Comparison of ENCODE assay signal across 8 mouse cellular contexts in the genomic region with DNA sequence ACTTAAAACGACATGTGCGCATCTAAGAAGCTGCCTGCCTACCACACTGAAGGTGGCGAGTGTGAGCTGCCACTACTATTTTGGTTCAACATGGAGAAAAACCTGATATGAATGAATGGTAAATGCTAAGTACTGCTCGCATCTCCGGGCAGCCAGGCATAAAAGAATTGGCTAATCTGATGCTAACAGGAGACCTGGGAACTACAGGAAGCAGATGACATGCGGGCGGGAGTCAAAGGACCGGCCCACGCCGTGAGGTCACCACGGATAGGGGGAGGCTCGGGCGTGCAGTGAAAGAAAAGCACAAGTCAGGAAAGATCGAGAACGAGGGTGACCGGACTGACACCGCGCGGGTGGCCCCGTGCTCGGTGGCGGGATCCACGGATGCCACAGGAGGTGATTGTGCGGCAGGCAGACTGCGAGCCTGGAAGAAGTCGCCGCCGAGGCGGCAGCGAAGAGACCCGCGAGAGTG. TPM values are rescaled to one million over a fixed set of nuclear protein-coding genes. Genes with fewer than 3 reads are reported as not detected.
DNase-seq lines count a peak whose midpoint lies in the region; ATAC-seq lines count a peak whose summit lies in the region.

No protein-coding gene starts in this region.

- peaks cover 10% of the 10 kb centered on the region for H3K4me1 ChIP-seq in hindbrain, embryonic 12.5 days

- peak overlapping the region; percentile 90 for H3K4me3 ChIP-seq in hindbrain, embryonic 12.5 days

- H3K9ac ChIP-seq in hindbrain, embryonic 12.5 days, result peak overlapping the region; percentile 66

- ATAC-seq in hindbrain, embryonic 12.5 days (ENCODE audit: low FRiP score), result peak; percentile 61

- peak overlapping the region; percentile 92 for H3K4me2 ChIP-seq in hindbrain, embryonic 12.5 days (replicated peaks)

- H3K27ac ChIP-seq in hindbrain, embryonic 12.5 days, result no peak overlapping the region

- no peaks in the 10 kb centered on the region for H3K27me3 ChIP-seq in hindbrain, embryonic 12.5 days

- under 1% methylated on average over 32 of the region's 32 CpGs for WGBS in hindbrain, embryonic 12.5 days

- no peaks in the 10 kb centered on the region for H3K36me3 ChIP-seq in hindbrain, embryonic 12.5 days

- DNase-seq in R1 (ENCODE audit: low read depth, low spot score), result peak; percentile 67
- peak; percentile 69 for DNase-seq in cerebellum, adult 9-10 months
- peak; percentile 24 to 64 for DNase-seq in frontal cortex, adult 2 months (ENCODE audit: extremely low spot score in 1 of 2, low spot score in 1 of 2)
- DNase-seq in layer of hippocampus, postnatal 25 days (ENCODE audit: extremely low spot score in 1 of 2, low spot score in 1 of 2), result peak; percentile 16 to 23
- peak; percentile 78 for DNase-seq in lung, postnatal 36 days
- DNase-seq in retina, postnatal 1 day, result peak; percentile 72
- DNase-seq in urinary bladder, postnatal 36 days (ENCODE audit: low spot score in 2 of 2), result peak; percentile 42 to 57

- H3K9me3 ChIP-seq in hindbrain, embryonic 12.5 days (replicated peaks), result no peaks in the 10 kb centered on the region

RNA-seq across cellular contexts. Expression of a gene that starts 0.6 kb away (rescaled TPM):
- 3.4 and 3.5 TPM in 2 replicates for polyA plus RNA-seq in frontal cortex, adult 2 months (2012; rRNA removed)
- polyA plus RNA-seq in hindbrain, embryonic 12.5 days (2016; fragmentation: Nextera tagmentation; extraction: Ambion mirVana), result 13.6 and 16.3 TPM in 2 replicates
- total RNA-seq in layer of hippocampus, postnatal 25 days (2021), result 1 to 10 TPM; 4.9 to 5.9 TPM

RNA-seq across cellular contexts. Expression of a gene that starts 34.1 kb away (rescaled TPM):
- 1.6 TPM in 2 replicates for polyA plus RNA-seq in frontal cortex, adult 2 months (2012; rRNA removed)
- polyA plus RNA-seq in hindbrain, embryonic 12.5 days (2016; fragmentation: Nextera tagmentation; extraction: Ambion mirVana), result 9.6 and 11.1 TPM in 2 replicates
- total RNA-seq in layer of hippocampus, postnatal 25 days (2021), result 1 to 10 TPM; 1.6 to 2.0 TPM

Comparison
In these comparisons a context has a peak if more than half of its experiments do, and no peak if none do; other contexts are left out.
1. DNase-seq: peak in every context shown above with its lines; median percentile 78 in lung, postnatal 36 days; 72 in retina, postnatal 1 day; 69 in cerebellum, adult 9-10 months; 67 in R1; 50 in urinary bladder, postnatal 36 days; 44 in frontal cortex, adult 2 months; 20 in layer of hippocampus, postnatal 25 days.